Mouse (Mus musculus) embryonic fibroblast, embryonic 13.5 days (primary cell): ENCODE data around the gene Orm3.

Source experiments
- CTCF ChIP-seq: IDR thresholded peaks from 2 replicates; pipeline ENCODE4 v1.5.1; 2011; ENCODE audit warnings: mild to moderate bottlenecking, control low read depth, low read length, moderate library complexity, borderline replicate concordance; ENCODE audit not compliant: insufficient read depth
- POLR2A ChIP-seq: IDR thresholded peaks from 2 replicates; pipeline ENCODE4 v1.6.1; 2011; ENCODE audit warnings: low read depth, mild to moderate bottlenecking, control low read depth, low read length, moderate library complexity

DNA sequence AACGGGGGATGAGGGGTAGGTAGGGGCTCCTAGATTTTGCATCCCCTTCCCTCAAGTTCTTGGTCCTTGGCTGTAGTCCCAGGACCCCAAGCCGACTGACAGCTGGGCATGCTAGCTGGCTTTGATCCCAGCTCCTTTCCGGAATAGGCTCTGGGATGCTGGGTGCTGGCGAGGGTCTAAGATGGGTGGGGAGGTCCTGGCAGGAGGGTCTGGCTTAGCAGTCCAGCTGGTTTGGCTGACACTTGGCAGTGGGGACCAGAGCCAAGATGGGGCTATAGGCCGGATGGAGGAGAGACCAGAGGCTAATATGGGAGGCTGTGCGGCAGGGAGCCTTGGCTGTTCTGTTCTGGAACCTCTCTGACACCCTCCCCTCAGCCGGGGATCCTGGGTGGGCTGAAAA lies 52.3 kb downstream of the Orm3 start:
- TF ChIP-seq CTCF (no peak), POLR2A (no peak)
